Mouse (Mus musculus): ENCODE measurements around the gene Kctd6. TPM values are rescaled to one million over a fixed set of nuclear protein-coding genes. Genes with fewer than 3 reads are reported as not detected.

The Kctd6 gene
- total RNA-seq, 2 experiments from 2014 or later: 7.7 to 8.4 TPM

DNA sequence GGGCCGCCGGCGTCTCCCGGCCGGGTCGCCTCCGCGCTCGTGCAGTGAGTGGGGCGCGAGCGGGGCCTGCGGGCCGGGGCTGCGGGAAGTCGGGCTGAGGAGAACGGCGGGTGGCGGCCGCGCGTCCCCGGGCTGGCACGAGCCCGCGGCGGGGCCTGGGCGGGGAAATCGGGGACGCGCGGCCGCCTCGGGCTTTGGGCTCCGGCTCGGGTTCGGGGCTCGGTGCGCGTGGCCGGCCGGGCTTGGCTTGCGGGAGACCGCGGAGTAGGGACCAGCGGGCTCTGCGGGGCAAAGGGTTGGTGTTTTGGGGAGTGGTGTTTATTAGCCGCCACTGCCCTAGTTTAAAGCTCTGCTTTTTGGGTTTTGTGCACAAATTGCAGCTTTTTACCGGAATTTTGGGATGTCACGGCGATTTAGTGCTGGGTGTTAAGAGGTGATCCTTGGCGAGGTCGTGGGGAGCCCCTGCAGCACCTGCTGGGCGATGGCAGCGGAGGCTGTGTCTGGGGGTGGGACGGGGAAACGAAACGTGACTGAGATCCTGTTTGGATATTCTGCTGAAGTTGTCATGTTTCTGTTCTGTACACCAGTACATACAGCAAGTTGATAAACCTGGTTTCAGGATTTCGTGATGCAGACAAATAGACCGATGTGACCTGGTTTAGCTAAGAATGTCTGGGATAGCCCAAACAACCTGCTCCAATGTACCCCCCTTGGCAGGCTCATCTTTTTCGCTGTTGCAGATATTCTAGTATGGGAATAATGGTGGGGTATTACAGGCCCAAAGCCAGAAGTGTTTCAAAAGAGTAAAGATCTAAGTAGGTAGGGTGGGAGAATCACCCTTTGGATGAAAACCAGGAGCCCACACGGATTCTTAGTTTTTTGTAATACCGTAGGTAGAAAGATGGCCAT, 613 bp downstream of the Kctd6 start:
- peak; percentile 56 for DNase-seq (ENCODE audit: low spot score)

- DNase-seq (ENCODE audit: low spot score): no peak
These were observed 1.4 kb downstream of the Kctd6 start for GRCm38 (mm10) chr14:8215208-8215778.

GRCm38 (mm10) chr14:8216100-8216499, 2.2 kb downstream of the Kctd6 start:
- DNase-seq (ENCODE audit: low spot score): no peak

GRCm38 (mm10) chr14:8218238-8218637, 4.3 kb downstream of the Kctd6 start:
- DNase-seq (ENCODE audit: low spot score): no peak

- no peak for DNase-seq (ENCODE audit: low spot score)
These were observed 4.9 kb downstream of the Kctd6 start for GRCm38 (mm10) chr14:8218730-8219380.

GRCm38 (mm10) chr14:8219876-8220275, 5.9 kb downstream of the Kctd6 start:
- DNase-seq (ENCODE audit: low spot score): no peak

DNA sequence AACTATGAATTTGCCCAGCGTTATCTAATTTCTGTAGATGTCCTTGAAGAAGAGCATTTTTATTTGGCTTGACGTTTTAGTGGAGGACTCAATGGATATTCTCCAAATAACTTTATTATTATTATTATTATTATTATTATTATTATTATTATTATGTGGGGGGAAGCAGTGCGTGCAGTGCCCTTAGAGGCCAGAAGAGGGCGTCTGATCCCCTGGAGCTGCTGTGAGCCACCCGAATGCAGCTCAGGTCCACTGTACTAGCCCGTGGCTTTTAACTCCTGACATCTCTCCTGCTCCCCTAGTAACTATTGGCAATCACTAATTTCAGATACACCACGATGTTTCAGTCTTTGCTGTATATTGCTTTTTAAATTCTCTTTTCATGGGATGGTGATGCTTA, 6.4 kb downstream of the Kctd6 start:
- DNase-seq (ENCODE audit: low spot score): no peak

- DNase-seq (ENCODE audit: low spot score): no peak
These were observed 7.0 kb downstream of the Kctd6 start for GRCm38 (mm10) chr14:8220912-8221311.

GRCm38 (mm10) chr14:8222561-8222960, 8.6 kb downstream of the Kctd6 start:
- DNase-seq (ENCODE audit: low spot score): no peak

DNA sequence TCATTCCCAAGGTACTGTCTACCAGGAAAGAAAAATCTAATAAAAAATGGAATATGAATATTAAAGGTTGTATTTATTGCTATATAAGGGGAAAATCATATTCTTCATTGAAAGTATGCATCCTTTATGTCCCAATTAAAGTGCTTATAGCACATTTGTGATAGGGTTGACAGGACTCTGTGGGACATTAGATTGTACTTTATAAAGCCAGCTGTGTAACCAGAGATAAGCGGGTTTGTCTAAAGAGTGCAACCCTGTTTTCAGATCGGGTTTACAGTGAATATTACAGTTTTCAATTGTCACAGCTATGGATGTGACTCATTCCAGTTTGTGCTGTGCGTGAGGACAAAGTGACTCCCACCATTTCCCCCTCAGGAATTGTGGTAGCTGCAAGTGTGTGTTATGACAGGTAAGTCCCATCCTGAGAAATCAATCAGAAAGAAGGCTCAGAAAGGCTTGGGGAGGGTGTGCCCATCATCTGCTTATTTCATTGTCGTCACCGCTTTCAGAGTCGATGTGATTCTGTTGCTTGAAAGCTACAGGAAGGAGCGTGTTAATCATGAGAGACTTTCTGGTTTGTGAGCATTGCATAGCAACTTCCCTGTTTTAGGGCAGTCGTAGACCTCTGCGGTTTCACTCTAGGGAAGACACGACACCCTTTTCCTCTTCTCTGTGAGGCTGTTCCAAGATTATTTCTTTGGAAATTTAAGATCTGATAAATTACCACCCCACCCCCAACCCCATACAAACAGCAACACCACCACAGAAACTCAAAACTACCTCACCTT, 9.8 kb downstream of the Kctd6 start:
- no peak for DNase-seq (ENCODE audit: low spot score)

DNA sequence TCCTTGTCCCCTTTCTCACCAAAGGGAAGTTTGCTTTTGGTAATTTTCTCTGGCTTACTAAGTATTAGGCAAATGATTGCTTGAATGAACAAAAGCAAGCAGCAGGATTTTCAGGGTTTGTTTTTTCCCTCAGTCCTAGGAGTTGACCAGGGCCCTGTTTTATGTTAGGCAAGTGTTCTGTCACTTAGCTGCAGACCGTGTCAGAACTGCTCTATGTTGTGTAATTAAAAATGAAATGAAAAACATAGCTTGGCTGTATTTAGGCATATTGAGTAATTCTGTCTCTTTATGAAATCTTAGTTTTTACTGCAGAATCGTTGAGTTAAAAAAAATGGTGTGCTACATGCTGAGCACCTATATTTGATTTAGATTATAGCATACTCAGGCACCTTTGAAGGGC, 10.9 kb downstream of the Kctd6 start:
- DNase-seq (ENCODE audit: low spot score): no peak

DNA sequence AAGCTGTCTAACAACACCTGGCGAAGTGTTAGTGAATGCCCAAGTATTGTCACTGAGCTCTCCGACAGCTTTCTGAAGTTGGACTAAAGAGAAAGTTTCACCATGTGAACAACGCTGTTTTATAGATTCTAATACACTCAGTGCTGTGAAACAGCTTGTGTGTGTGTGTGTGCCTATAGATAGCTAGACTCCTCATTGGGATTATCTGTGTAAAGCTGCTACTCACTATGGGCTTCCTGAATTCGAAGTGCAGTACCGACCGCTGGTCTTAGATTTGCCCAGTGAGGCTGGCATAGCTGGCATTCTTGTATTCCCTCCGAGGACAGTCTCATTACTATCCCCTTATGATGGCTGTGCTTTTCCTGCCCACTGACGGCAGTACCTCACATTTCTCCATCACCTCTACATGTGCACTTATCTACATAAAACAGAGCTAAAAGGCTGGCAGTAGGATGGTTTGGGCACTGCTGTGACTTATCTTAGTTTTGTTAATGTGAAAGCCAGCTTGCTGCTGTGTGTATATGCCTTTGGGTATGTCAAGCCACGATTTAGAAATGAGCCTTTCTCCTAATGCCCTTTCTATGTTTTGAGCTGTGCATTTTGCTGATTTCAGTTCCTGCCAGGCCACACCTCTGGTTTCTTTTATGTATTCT, 15.6 kb downstream of the Kctd6 start:
- no peak for DNase-seq (ENCODE audit: low spot score)

GRCm38 (mm10) chr14:8232155-8232910, 18.4 kb downstream of the Kctd6 start:
- no peak for DNase-seq (ENCODE audit: low spot score)

DNA sequence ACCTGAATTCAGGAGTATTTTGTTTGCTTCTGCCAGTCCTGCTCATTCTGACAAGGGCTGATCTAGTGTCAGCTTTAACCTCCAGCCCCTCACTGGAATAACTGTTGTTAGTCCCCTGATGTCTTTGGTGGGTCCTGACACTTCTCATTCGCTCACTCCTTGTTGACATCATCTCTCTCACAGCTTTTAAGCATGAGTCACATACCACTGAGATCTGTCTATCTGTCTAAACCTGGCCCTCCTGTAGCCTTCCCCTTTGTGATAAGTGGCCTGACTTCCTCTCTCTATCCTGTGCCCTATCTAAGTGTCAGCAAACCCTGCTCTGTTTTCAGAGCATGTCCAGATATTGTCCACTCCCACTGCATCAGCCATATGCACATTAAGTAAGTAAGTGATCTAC, 19.3 kb downstream of the Kctd6 start:
- no peak for DNase-seq (ENCODE audit: low spot score)

- no peak for DNase-seq (ENCODE audit: low spot score)
These were observed 27.9 kb downstream of the Kctd6 start for GRCm38 (mm10) chr14:8241816-8242215.

DNA sequence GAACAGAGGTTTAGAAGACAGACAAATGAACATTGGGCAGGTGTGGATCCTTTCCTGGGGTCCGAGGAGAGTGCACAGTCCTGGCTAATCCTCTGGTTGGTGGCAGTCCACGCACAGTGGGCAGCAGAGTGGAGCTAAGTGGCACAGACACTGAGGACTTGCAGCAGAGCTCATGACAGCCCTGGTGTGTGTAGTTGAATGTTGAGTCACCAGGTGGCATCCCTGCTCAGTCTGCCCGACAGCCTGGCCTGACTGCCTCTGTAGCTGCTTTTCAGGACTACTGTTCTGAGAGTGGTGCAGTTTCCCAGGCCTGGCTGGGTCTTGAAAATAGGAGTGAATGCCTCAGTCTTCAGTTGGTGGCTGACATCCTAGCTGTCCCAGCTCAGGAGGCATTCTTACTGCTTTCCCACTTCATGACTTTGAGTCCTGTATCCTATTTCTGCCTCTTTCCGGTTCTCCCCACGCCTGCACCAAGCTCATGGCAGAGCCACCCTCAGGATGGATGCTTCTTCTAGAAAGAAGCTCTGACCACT, 28.5 kb downstream of the Kctd6 start:
- no peak for DNase-seq (ENCODE audit: low spot score)

DNA sequence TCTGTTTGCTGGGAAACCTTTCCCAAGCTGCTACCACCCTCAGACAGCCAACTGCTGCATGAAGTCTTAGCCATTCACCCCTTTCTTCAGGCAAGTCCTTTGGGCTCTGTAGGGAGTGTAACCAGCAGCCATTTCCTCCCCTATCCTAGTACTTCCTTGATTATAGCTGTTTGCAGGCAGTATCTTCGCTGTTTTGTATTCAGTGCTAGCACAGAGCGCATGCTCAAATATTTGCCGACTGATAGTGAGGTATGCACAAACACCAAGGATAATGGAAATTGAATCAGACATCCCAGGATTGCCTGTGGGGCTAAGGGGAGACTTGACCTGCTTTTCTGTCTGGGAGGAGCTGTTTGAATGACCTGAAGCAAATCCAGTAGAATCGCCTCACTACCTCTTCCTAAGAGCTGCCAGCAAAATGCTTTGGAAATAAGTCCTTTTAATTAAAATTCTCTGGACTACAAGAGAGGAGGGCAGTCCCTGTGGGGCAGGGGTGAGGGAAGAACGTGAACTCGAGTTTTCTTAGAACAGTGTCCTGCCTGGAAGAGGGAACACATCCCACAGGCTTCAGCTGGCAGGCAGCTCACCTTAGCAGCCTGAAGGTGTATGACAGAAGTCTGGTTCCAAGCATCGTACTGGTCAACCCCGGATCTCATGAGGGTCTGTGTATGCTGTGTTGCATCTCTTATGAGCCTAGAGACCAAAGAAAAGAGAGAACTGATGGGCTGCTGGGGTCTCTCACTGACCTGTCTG, 29.4 kb downstream of the Kctd6 start:
- no peak for DNase-seq (ENCODE audit: low spot score)

GRCm38 (mm10) chr14:8244211-8244611, 30.3 kb downstream of the Kctd6 start:
- no peak for DNase-seq (ENCODE audit: low spot score)

DNA sequence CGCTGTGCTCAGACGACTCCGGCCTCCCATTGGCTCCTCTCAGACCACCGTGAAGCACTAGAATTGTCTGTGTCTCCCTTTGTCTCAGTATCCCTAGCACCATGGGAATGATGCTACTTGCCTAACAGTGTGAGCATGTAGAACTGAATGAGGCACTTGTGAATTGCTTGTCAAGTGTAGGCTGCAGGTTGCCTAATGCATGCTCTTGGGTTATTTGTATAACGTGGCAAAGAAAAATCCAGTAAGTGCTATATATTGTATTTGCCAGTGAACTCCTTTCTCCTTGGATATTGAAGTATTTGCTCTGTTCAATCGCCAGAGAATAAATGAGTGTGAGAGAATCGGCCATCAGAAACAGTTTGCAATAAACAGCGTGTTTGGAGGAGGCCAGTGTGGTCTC, 32.9 kb downstream of the Kctd6 start:
- no peak for DNase-seq (ENCODE audit: low spot score)
